Mouse (Mus musculus): ENCODE results near the gene Vsnl1. TPM values are rescaled to one million over a fixed set of nuclear protein-coding genes. Genes with fewer than 3 reads are reported as not detected.

Vsnl1 gene
- polyA plus RNA-seq, 1 experiment: not detected

DNA sequence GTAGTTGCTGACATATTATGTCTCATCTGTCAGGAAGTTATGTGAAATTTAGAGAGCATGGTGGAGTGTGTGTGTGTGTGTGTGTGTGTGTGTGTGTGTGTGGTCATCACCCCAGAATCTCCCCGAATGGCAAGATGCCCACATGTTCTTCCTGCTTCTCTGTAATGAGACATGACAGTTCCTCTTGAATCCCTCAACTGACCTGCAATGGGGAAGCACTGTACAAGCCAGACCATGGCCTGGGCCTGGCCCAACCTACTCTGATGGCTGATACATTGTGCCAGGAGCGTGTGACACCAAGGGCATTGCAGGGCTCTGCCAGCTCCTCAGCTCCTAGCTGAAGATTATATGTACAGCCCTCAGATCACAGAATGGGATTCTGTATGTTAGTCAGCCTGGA, 98.2 kb downstream of the Vsnl1 start:
- TF ChIP-seq GATA1 (IDR thresholded peaks at IDR 0.05; ENCODE audit: low read length): no peak

DNA sequence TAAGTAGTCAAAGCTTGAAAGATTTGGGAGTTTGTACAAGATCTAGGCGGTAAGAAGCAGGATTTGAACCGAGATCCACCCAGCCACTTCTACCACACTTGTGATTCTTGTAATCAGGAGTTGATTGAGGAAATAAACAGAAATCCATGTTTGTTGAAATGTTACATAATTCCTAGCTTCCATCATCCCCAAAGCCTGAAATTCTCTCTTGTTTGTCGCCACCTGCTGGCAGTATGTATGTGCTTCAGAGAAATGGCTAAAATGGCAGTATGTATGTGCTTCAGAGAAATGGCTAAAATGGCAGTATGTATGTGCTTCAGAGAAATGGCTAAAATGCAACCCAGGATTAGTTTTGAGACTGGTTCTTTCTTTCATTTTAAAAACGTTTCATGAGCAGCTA, 99.6 kb downstream of the Vsnl1 start:
- TF ChIP-seq GATA1 (IDR thresholded peaks at IDR 0.05; ENCODE audit: low read length): no peak

GRCm38 (mm10) chr12:11326483-11326882, 109.9 kb downstream of the Vsnl1 start:
- no peak for TF ChIP-seq GATA1 (IDR thresholded peaks at IDR 0.05; ENCODE audit: low read length)

DNA sequence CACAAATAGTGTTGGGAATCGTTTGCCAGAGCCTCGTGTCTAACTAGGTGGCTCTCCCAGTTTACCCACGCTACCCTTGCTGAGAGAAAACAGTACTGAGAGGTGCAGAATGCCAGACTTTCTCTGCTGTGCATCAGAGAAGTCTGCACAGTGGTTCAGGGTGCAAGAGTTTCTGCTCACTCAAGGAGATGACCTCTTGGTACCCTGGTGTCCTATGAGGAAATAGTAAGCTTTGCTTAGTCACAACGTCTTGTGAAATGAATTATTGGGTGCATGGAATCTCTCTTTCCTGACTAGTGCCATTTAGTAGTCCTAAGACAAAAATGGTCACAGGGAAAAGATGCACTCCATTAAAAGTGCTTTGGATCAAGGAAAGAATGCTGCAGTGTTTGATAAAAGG, 111.9 kb downstream of the Vsnl1 start:
- TF ChIP-seq GATA1 (IDR thresholded peaks at IDR 0.05; ENCODE audit: low read length): no peak

DNA sequence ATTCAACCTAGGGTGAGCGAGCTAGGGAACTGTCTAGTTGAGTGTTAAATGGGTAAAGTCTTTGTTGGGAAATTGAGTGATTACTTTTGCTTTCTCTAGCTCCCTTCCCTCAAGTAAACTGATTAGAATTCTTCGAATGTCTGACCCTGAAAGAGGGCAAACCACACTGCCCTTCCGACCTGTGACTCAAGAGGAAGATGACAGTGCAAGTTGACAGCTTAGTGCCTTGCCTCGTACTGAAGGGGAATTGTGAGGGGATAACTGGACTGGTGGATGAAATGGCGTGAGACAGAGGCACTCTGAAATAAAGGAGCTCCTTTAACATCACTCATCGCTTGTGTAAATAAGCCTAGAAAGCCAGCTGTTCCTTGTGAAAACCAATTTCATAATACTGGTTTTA, 118.7 kb downstream of the Vsnl1 start:
- no peak for TF ChIP-seq GATA1 (IDR thresholded peaks at IDR 0.05; ENCODE audit: low read length)

- no peak for TF ChIP-seq GATA1 (IDR thresholded peaks at IDR 0.05; ENCODE audit: low read length)
These were observed 122.6 kb downstream of the Vsnl1 start for GRCm38 (mm10) chr12:11313840-11314239.

DNA sequence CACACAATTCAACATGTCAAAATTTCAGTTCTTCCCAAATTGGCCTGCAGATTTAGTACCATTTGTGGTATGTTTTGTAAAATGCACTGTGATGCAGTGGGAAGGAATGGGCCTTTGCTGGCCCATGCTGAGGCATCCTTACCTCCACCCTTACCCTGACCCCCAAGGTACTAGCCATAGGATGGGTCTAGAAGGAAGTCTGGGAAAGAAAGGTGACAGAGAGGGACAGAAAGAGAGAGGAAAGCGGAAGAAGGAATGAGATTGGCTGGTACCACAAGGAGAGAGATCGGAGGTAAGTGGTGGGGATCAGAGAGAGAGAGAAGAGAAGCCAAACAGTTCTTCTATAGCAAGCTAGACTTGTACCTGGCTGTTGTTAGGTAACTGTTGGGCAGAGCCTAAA, 125.3 kb downstream of the Vsnl1 start:
- TF ChIP-seq GATA1 (IDR thresholded peaks at IDR 0.05; ENCODE audit: low read length): no peak

DNA sequence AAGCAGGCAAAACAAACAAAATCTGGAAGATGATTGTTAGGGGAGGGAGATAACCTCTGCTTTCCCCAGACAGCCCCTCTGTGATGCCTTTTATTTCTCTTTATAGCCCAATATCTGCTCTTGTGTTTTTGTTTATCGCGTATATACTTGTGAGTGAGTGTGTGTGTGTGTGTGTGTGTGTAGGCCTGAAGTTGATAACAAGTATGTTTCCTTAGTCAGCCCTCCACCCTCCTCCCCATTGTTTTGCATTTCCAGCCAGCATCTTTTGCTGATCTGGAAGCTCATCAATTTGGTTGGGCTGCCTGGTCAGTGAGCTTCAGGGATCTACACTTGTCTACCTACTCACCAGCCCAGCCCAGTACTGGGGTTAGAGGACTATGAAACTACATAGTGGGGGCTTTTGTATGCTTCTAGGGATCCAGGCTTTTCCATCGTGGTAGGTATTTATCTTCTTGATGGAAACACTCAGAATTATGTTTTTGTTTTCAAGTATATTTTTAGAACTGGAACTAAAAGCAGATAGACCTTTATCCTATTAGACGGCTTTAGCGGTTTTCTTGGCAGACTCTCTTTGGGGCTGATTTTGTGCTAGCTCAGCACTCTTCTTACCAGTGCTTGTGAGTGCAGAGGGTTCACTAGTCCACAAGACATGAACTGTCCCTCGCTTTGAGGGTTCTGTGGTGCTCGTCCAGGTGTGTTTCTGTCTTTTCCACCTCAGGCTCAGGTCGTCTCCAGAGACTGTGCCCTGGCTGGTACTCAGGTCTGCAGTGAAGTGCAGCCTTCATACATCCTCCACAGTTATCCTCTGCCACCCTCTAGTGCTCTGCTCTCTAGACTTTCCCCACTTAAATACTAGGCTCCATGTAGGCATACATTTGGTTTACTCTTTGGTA, 129.4 kb downstream of the Vsnl1 start:
- TF ChIP-seq GATA1 (IDR thresholded peaks at IDR 0.05; ENCODE audit: low read length): no peak

GRCm38 (mm10) chr12:11300858-11301257, 135.6 kb downstream of the Vsnl1 start:
- TF ChIP-seq GATA1 (IDR thresholded peaks at IDR 0.05; ENCODE audit: low read length): no peak

- no peak for TF ChIP-seq GATA1 (IDR thresholded peaks at IDR 0.05; ENCODE audit: low read length)
These were observed 150.0 kb downstream of the Vsnl1 start for GRCm38 (mm10) chr12:11286382-11286781.

GRCm38 (mm10) chr12:11281584-11281983, 154.8 kb downstream of the Vsnl1 start:
- no peak for TF ChIP-seq GATA1 (IDR thresholded peaks at IDR 0.05; ENCODE audit: low read length)

GRCm38 (mm10) chr12:11279886-11280285, 156.5 kb downstream of the Vsnl1 start:
- TF ChIP-seq GATA1 (IDR thresholded peaks at IDR 0.05; ENCODE audit: low read length): no peak

GRCm38 (mm10) chr12:11277207-11277606, 159.2 kb downstream of the Vsnl1 start:
- no peak for TF ChIP-seq GATA1 (IDR thresholded peaks at IDR 0.05; ENCODE audit: low read length)

GRCm38 (mm10) chr12:11276632-11277031, 159.8 kb downstream of the Vsnl1 start:
- no peak for TF ChIP-seq GATA1 (IDR thresholded peaks at IDR 0.05; ENCODE audit: low read length)

Other genes with a start within 250 kb of the Vsnl1 start
- gene Msgn1, start 227.6 kb downstream of the Vsnl1 start, polyA plus RNA-seq (2012): not detected in 2 replicates
- gene Gen1, start 170.8 kb downstream of the Vsnl1 start, polyA plus RNA-seq (2012): 5.2 and 11.5 TPM in 2 replicates
- 102 and 138 TPM in 2 replicates for gene Smc6, start 170.7 kb downstream of the Vsnl1 start, polyA plus RNA-seq (2012)
- not detected in 2 replicates for gene Rad51ap2, start 19.5 kb upstream of the Vsnl1 start, polyA plus RNA-seq (2012)

Measured in G1E-ER4 (cell line).